Mouse (Mus musculus) testis, adult 10 weeks (tissue): ENCODE measurements around the gene Sec23a. TPM values are rescaled to one million over a fixed set of nuclear protein-coding genes. Genes with fewer than 3 reads are reported as not detected.

Experiments
- polyA plus RNA-seq: library from polyadenylated mRNA; stranded (reverse); fragments of 350-450 nt; fragmentation: Illumina TruSeq; extraction: RNeasy Lipid Tissue Mini Kit (QIAGEN cat#74804); gene quantifications from one replicate; pipeline ENCODE4 v1.2.3, GENCODE M21; 2014; ENCODE audit warnings: low read depth, low replicate concordance

The Sec23a gene
- polyA plus RNA-seq, result 110 TPM

GRCm38 (mm10) chr12:59011844-59012709, at the start of gene Sec23a:
Sec23a (minus strand) TSS chr12:59012017.

DNA sequence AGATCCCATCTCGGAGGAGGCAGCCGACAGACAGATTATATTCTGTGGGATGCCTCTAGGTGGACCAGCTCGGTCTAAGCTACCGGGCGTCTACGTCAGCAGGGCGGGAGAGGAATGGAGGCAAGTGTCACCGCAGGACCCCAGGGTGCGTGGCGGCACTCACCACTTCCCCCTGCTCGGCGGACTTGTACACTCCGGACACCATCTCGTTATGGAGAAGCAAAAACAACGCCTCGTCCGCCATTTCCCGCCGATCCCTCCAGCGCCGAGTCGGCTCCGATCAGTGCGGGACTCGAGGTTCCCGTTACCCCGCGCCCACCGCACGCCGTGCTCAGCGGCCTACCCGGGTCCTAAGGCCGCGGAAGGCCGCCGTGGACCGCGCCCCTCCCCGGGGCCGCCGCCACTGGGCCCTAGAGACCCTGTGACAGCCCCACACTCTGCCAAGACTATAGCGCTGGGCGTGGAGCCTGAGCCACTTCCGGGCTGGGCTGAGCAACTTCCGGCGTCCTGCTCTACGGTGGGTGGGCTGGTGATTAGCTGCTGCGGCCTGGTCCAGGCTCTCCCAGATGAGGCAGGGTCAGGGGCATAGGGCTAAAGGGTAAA, 49.3 kb upstream of the Sec23a start, which contains the start of gene Trappc6b:
Gene Trappc6b (minus strand): TSS at position 480 of the 603 bp plus-strand sequence.

GRCm38 (mm10) chr12:59013234-59013633, 1.4 kb upstream of the Sec23a start, which contains the start of gene Gemin2:
Gemin2 (plus strand) TSS chr12:59013393.

Other genes starting within 250 kb of the Sec23a start
- gene Gemin2, start 1.4 kb upstream of the Sec23a start, polyA plus RNA-seq, result 20.5 TPM
- gene Trappc6b, start 49.5 kb upstream of the Sec23a start, polyA plus RNA-seq, result 180 TPM
- 66.3 TPM for gene Pnn, start 54.9 kb upstream of the Sec23a start, polyA plus RNA-seq
- 110 TPM for gene Mia2, start 83.8 kb upstream of the Sec23a start, polyA plus RNA-seq
- gene Fbxo33, start 207.7 kb upstream of the Sec23a start, polyA plus RNA-seq, result 36.8 TPM